ENCODE assay signal across 8 mouse cellular contexts in genomic region chr6:142788042-142788987, GRCm38 (mm10). TPM values are rescaled to one million over a fixed set of nuclear protein-coding genes. Genes with fewer than 3 reads are reported as not detected.
DNase-seq lines count a peak whose midpoint lies in the region; ATAC-seq lines count a peak whose summit lies in the region.
"Had no signal": no experiment of that assay in that cellular context is flagged by ENCODE, and none has a peak within 500 bp of the region (broad histone marks: within the 10 kb centered on the region; RNA-seq: fewer than 3 reads in every experiment).

No protein-coding gene starts in this region.

- peaks cover 22% of the 10 kb centered on the region for H3K4me1 ChIP-seq in hindbrain, embryonic 13.5 days (replicated peaks)
- H3K4me1 ChIP-seq in hindbrain, embryonic 12.5 days, result peaks cover 13% of the 10 kb centered on the region
- H3K4me1 ChIP-seq in lung, embryonic 15.5 days, result peaks cover 7% of the 10 kb centered on the region; the same call in 1 of the 2 replicates

- H3K9me3 ChIP-seq in hindbrain, embryonic 13.5 days, result no peaks in the 10 kb centered on the region
- no peaks in the 10 kb centered on the region for H3K9me3 ChIP-seq in hindbrain, embryonic 12.5 days (replicated peaks)
- no peaks in the 10 kb centered on the region for H3K9me3 ChIP-seq in lung, embryonic 15.5 days

- no peak overlapping the region for H3K9ac ChIP-seq in hindbrain, embryonic 13.5 days
- H3K9ac ChIP-seq in hindbrain, embryonic 12.5 days, result no peak overlapping the region
- no peak overlapping the region for H3K9ac ChIP-seq in lung, embryonic 15.5 days

- H3K4me3 ChIP-seq in hindbrain, embryonic 13.5 days, result no peak overlapping the region
- H3K4me3 ChIP-seq in hindbrain, embryonic 12.5 days, result no peak overlapping the region
- no peak overlapping the region for H3K4me3 ChIP-seq in lung, embryonic 15.5 days

- 0 out of 2 replicates have a peak, but pooled peaks cover 2% of the 10 kb centered on the region for H3K27me3 ChIP-seq in hindbrain, embryonic 13.5 days
- H3K27me3 ChIP-seq in hindbrain, embryonic 12.5 days, result no peaks in the 10 kb centered on the region
- no peaks in the 10 kb centered on the region for H3K27me3 ChIP-seq in lung, embryonic 15.5 days

- no peak overlapping the region for H3K27ac ChIP-seq in hindbrain, embryonic 13.5 days
- no peak overlapping the region for H3K27ac ChIP-seq in hindbrain, embryonic 12.5 days
- H3K27ac ChIP-seq in lung, embryonic 15.5 days, result 0 out of 2 replicates have a peak overlapping the region, but pooled peaks have one; percentile 11

- peak; percentile 40; the same call in 1 of the 2 replicates for ATAC-seq in hindbrain, embryonic 13.5 days (ENCODE audit: low FRiP score)
- ATAC-seq in hindbrain, embryonic 12.5 days (ENCODE audit: low FRiP score), result no peak
- peak; percentile 64 for ATAC-seq in lung, embryonic 15.5 days (ENCODE audit: borderline replicate concordance, extremely low read depth, low FRiP score, low TSS enrichment)

- DNase-seq in A20 (ENCODE audit: low read depth, low spot score) (peak; percentile 48), R1 (ENCODE audit: low read depth, low spot score) (peak; percentile 91)
- DNase-seq in yolk sac, embryonic 10.5 days (ENCODE audit: low spot score), result no peak
- no peak for DNase-seq in gastrocnemius, adult 18-20 months (ENCODE audit: low spot score)
- DNase-seq: heart, adult 18-20 months had no signal

- 0 out of 2 replicates have a peak overlapping the region, but pooled peaks have one; percentile 21 for H3K4me2 ChIP-seq in hindbrain, embryonic 13.5 days
- H3K4me2 ChIP-seq in hindbrain, embryonic 12.5 days (replicated peaks), result no peak overlapping the region
- peak overlapping the region; percentile 31 for H3K4me2 ChIP-seq in lung, embryonic 15.5 days

- 57% methylated on average over 18 of the region's 18 CpGs for WGBS in hindbrain, embryonic 13.5 days
- 63% methylated on average over 18 of the region's 18 CpGs for WGBS in hindbrain, embryonic 12.5 days
- 48% methylated on average over 18 of the region's 18 CpGs for WGBS in lung, embryonic 15.5 days

- H3K36me3 ChIP-seq in hindbrain, embryonic 13.5 days, result no peaks in the 10 kb centered on the region
- H3K36me3 ChIP-seq in hindbrain, embryonic 12.5 days, result no peaks in the 10 kb centered on the region
- H3K36me3 ChIP-seq in lung, embryonic 15.5 days, result no peaks in the 10 kb centered on the region

RNA-seq across cellular contexts. Expression of gene Sult6b2, which starts 16.0 kb away (rescaled TPM):
- polyA plus RNA-seq in hindbrain, embryonic 13.5 days (2015; fragmentation: Nextera tagmentation; extraction: Ambion mirVana), result 0.13 and 0.19 TPM in 2 replicates
- polyA plus RNA-seq in hindbrain, embryonic 12.5 days (2016; fragmentation: Nextera tagmentation; extraction: Ambion mirVana), result not detected in 2 replicates
- polyA plus RNA-seq in lung, embryonic 15.5 days (2015; fragmentation: Nextera tagmentation; extraction: Ambion mirVana), result not detected in 2 replicates
- not detected for total RNA-seq in gastrocnemius, adult 18-20 months (2021)
- total RNA-seq: heart, adult 18-20 months had no signal

RNA-seq across cellular contexts. Expression of gene Cmas, which starts 31.8 kb away (rescaled TPM):
- 178 and 180 TPM in 2 replicates for polyA plus RNA-seq in hindbrain, embryonic 13.5 days (2015; fragmentation: Nextera tagmentation; extraction: Ambion mirVana)
- 138 and 139 TPM in 2 replicates for polyA plus RNA-seq in hindbrain, embryonic 12.5 days (2016; fragmentation: Nextera tagmentation; extraction: Ambion mirVana)
- 68.3 and 68.9 TPM in 2 replicates for polyA plus RNA-seq in lung, embryonic 15.5 days (2015; fragmentation: Nextera tagmentation; extraction: Ambion mirVana)
- 10 to 100 TPM; 27.0 to 30.1 TPM for total RNA-seq in gastrocnemius, adult 18-20 months (2021)

Comparison
In these comparisons a context has a peak if more than half of its experiments do, and no peak if none do; other contexts are left out.
1. DNase-seq: peak in A20 (single experiment) and R1 (single experiment); none in yolk sac, embryonic 10.5 days (single experiment) and gastrocnemius, adult 18-20 months (single experiment).